Mouse (Mus musculus): ENCODE results near the gene Rac2.

Gene Rac2

DNA sequence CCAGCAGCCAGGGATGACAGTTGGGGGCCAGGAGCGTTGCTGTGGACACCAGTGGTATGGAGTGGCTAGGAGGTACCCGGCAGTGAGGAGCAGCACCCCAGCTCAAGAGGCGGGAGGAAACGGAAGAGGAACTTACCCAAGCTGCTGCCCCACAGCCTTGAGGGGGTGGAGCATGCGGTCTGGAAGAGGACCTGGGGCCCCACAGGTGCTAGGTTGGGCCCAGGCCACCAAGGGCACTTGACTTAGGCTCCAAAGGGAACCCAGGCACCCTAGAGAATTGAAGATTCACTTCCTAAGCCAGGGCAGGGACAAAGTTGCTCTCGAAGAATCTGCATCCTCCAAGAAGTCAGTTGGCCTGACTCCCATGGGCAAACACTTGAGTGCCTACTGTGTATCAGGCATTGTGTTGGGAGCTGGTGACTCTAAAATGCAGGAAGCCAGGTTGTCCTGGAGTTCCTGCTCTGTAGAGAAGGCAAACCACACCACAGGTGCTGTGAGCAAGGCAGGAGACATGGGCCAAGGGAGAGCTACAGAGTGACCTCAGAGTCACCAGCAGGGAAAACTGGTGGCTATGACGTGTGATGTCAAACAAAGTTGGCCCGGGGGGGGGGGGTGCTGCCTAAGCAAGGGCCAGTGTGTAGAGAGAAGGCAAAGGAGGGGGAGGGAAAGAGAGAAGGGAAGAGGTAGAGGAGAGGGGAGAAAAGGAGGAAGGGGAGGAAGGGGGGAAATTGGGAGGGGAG, at the start of gene Rac2:
TSS of gene Rac2 (minus strand) at position 126 of the 740 bp plus-strand sequence.
- DNase-seq (ENCODE audit: low spot score) = no peak

DNA sequence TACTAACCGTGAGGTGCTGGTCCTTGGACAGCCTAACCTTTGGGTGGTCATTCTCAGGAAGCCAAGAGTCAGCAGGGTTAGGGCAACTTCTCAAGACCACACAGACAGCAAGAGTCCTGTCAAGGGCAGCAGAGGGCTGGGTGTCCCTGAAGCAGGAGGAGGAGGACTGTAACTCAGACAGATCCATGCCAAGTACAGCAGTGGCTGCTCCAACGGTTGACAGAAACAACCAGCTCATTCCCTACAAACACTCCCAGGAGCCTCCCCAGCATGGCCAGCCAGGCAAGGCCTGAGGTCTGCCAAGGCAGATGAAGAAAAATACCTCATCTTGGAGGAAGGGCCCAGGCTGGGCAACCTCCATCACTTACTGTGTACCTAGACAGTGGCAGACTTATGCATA, 44.4 kb upstream of the Rac2 start:
- no peak for DNase-seq (ENCODE audit: low spot score)

GRCm38 (mm10) chr15:78614536-78614935, 42.0 kb upstream of the Rac2 start:
- DNase-seq (ENCODE audit: low spot score) = no peak

DNA sequence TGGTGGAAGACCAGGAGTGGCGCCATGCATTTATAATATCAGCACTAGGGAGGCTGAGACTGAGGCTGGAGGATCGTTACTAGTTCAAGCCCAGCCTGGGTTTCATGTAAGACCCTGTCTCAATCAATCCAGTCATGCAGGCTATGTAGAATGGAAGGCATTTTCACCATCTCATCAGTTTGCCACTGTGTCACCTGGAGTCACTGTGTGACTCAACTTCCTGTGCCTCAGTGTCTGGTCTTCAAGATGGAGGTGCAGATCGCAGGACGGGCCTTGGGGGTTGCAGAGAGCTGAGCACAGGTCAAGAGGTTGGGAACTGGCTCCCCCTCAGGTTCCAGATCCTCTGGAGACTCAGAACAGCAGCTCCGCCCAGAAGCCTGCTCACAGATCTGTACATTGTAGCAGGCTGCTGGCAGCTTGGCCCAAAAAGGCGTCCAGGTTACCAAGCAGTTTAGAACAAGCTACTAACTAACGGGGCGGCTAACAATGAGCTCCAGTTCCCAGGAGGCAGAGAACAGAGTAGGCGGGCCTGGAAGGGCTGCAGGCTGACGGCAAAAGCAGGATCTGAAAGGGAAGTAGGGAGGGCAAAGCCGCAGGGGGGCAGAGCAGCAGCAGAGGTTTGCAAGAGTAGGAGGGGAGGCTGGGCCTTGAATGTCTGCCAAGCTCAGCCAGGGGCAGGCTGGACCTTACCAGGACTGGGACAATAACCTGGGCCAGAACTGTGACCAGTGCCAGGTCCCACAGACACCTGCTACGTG, 38.3 kb upstream of the Rac2 start:
- peak; percentile 23 for DNase-seq (ENCODE audit: low spot score)

DNA sequence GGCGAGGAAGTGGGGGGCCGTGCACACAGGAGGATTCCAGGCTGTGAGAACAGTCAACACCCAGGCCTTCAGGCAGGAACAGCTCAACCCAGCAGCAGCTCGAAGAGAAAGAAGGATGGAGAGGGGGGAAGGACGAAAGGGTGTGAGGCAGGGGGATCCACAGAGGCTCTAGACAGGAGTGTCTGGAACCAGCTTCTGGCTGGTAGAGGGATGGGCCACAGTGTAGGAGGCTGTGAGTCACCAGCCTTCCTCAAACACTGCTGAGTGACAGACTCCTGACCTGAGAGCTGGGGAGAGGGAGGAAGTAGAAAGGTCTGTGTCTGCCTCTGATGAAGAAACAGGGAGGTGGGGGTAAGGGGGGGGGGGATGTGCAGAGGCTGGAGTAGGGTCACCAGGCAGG, 34.9 kb upstream of the Rac2 start:
- no peak for DNase-seq (ENCODE audit: low spot score)

- DNase-seq (ENCODE audit: low spot score) = no peak
Measured at GRCm38 (mm10) chr15:78606059-78606458, 33.5 kb upstream of the Rac2 start.

GRCm38 (mm10) chr15:78605371-78605791, 32.8 kb upstream of the Rac2 start:
- no peak for DNase-seq (ENCODE audit: low spot score)

DNA sequence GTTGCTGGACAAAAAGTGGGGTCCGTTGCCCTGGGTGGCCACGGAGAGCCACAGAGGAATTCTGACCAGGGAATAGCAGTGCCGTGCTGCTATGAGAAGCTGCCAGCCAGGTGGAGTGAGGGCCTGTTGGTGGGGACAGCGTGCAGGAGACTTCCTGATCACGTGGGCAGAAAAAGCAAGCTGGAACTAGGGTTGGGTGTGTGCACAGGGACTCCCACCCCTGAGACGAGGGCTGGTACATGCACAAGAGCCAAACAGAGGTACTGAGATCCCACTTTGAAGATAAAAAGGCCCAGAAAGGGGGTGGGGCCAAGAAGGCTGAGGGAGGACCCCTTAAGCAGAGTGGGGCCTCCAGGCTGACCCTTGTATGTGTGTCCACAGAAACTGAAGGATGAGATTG, 31.7 kb upstream of the Rac2 start:
- DNase-seq (ENCODE audit: low spot score) = no peak

GRCm38 (mm10) chr15:78601180-78601579, 28.6 kb upstream of the Rac2 start:
- no peak for DNase-seq (ENCODE audit: low spot score)

GRCm38 (mm10) chr15:78599529-78600193, 27.1 kb upstream of the Rac2 start:
- DNase-seq (ENCODE audit: low spot score) = no peak

DNA sequence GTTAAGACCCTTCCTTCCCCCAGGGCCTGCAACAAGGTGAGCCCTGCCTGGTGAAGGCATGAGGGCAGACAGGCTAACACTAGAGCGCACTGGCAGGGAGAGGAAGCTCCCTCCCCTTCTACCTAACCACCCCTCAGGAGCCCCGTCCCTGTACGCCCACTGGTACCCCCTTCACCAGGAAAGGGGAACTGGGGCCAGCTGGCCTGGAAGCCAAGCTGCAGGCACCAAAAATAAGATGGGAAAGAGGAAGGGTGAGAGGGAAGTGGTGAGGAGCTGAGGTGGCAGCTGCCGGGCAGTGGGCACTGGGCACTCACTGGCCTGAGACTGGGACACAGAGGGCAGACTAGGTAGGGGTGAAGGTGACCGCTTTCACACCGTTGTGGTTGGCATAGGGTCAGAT, 26.5 kb upstream of the Rac2 start:
- no peak for DNase-seq (ENCODE audit: low spot score)

GRCm38 (mm10) chr15:78597729-78598128, 25.1 kb upstream of the Rac2 start:
- no peak for DNase-seq (ENCODE audit: low spot score)

GRCm38 (mm10) chr15:78596914-78597313, 24.3 kb upstream of the Rac2 start, which contains the start of gene Cyth4:
TSS of gene Cyth4 (plus strand) at chr15:78597047.
- DNase-seq (ENCODE audit: low spot score) = no peak

DNA sequence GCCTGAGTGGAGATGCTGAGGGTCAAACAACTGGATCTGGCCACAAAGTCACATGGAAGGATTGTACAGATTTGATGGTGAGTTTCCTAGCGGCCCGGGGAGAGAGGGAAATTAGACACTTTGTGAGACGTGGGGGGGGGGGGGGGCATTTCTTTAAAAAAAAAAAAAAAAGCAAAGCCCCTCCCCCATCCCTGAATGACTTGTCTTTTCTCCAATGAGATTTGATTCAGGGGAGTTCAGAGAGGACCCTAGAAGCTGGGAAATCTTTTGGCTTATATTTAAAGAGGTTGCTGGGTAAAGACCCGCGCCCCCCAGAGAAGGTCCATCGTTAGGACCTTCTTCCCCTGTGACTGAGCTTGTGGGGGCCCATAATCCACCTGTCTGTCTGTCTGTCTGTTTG, 23.9 kb upstream of the Rac2 start:
- no peak for DNase-seq (ENCODE audit: low spot score)

DNA sequence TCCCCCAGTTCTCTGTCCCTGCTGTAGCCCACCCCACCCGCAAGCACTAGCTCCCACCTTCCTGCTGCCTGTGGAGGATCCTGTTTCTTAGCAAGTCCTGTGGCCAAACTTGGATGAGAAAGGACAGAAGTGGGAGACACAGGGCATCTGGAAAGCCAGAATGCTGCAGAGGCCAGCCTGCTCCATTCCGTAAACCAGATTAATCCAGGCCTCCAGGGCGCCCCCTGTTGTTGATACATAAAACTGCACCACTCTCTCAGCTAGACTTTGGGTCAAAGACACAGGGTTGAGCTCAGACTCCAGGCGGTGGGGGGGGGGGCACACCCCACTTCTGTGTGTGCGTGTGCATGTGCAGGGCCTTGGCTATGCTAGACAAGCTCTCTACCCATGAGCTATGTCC, 22.9 kb upstream of the Rac2 start:
- DNase-seq (ENCODE audit: low spot score) = no peak

DNA sequence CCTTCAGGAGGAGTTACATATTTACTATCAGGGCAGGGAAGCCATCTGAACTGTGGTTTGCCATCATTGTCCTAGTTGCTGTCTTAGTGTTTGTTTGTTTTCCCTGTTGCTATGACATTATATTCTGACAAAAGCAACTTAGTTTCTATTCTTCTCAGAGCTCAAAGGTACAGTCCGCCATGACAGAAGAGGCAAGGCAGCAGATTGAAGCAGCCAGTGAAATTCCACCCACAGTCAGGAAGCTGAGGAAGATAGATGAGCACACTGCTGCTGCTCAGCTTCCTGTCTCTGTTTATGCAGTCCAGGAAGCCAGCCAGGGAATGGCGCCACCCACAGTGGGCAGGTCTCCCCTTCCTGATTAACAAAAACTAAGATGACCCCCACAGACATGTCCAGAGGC, 22.2 kb upstream of the Rac2 start:
- no peak for DNase-seq (ENCODE audit: low spot score)

GRCm38 (mm10) chr15:78593896-78594425, 21.4 kb upstream of the Rac2 start:
- DNase-seq (ENCODE audit: low spot score) = no peak

- no peak for DNase-seq (ENCODE audit: low spot score)
Measured at GRCm38 (mm10) chr15:78592452-78592968, 19.9 kb upstream of the Rac2 start.

GRCm38 (mm10) chr15:78591680-78592451, 19.3 kb upstream of the Rac2 start:
- DNase-seq (ENCODE audit: low spot score) = no peak

GRCm38 (mm10) chr15:78590785-78591184, 18.2 kb upstream of the Rac2 start:
- DNase-seq (ENCODE audit: low spot score) = no peak

GRCm38 (mm10) chr15:78589936-78590335, 17.4 kb upstream of the Rac2 start:
- DNase-seq (ENCODE audit: low spot score) = no peak

GRCm38 (mm10) chr15:78588900-78589299, 16.3 kb upstream of the Rac2 start:
- no peak for DNase-seq (ENCODE audit: low spot score)
